Mouse (Mus musculus): ENCODE measurements around the gene Tnfrsf4. TPM values are rescaled to one million over a fixed set of nuclear protein-coding genes. Genes with fewer than 3 reads are reported as not detected.

Gene Tnfrsf4
- 948 TPM for polyA plus RNA-seq (2017; shearing (Covaris generic))

DNA sequence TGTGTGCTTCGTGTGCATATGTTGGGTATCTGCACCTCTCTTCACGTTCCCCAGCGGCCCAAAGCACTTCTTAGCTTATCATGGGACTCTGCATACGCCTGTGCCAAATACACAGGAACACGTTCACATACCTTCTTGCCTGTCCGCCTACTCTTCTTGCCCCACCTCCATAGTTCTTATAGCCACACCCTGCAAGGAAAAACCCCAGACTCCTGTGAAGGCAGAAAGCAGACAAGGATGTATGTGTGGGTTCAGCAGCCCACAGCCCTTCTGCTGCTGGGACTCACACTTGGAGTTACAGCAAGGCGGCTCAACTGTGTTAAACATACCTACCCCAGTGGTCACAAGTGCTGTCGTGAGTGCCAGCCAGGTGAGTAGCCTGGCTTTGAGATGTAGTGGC is at the start of gene Tnfrsf4:
Tnfrsf4 (plus strand) TSS at position 207 of the 400 bp plus-strand sequence.

DNA sequence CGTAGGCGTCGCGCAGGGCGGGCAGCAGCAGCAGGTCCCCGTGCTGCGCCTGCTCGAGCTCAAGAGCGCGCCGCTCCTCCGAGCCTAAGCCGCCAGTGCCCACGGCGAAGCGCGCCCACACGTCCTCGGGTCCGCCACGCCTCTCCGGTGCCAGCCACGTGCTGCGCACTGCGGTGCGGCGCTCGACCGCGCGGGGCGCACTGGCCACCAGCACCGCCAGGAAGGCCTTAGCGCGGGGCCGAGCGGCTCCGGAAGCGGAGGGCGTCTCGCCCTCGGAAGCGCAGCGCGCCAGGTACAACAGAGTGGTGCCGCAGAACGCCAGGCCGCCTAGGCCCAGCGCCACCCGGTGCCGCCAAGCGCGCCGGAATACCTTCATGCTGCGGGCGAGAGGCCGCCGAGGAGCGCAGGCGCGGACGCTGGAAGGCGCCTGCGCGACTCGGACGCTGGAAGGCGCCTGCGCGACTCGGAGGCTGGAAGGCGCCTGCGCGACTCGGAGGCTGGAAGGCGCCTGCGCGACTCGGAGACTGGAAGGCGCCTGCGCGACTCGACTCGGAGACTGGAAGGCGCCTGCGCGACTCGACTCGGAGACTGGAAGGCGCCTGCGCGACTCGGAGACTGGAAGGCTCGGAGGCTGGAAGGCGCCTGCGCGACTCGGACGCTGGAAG is 21.3 kb upstream of the Tnfrsf4 start, which contains the start of the genes B3galt6 and Sdf4:
B3galt6 (minus strand) TSS at position 409 of the 665 bp plus-strand sequence.
Sdf4 (plus strand) TSS at position 632 of the 665 bp plus-strand sequence.

DNA sequence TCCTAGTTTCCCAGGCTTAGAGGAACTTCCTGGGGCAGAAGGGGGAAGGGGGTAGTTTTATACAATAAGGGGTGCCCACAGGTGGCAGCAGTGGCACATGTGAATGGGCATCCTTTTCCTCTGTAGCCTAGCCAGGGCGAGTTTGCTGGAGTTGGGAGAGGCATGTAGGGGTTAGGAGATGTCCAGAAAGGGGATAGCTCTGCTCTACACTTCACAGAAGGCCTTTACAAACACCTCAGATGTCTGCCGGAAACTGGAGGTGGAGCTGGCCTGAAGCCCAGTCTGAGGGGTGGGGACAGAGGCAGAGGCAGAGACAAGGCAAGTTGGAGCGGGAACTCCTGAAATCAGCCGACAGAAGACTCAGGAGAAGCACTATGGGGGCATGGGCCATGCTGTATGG is 12.4 kb downstream of the Tnfrsf4 start, which contains the start of gene Tnfrsf18:
Tnfrsf18 (plus strand) TSS at position 152 of the 400 bp plus-strand sequence.

GRCm38 (mm10) chr4:156059261-156059660 is 45.6 kb downstream of the Tnfrsf4 start, which contains the start of gene Ttll10:
TSS of gene Ttll10 (minus strand) at chr4:156059414.

Other genes with a start within 250 kb of the Tnfrsf4 start
- 0.10 TPM for gene Vwa1, start 239.1 kb upstream of the Tnfrsf4 start, polyA plus RNA-seq (2017; shearing (Covaris generic))
- not detected for gene Tmem88b, start 228.0 kb upstream of the Tnfrsf4 start, polyA plus RNA-seq (2017; shearing (Covaris generic))
- not detected for gene Ankrd65, start 223.4 kb upstream of the Tnfrsf4 start, polyA plus RNA-seq (2017; shearing (Covaris generic))
- gene Mrpl20, start 211.0 kb upstream of the Tnfrsf4 start, polyA plus RNA-seq (2017; shearing (Covaris generic)), result 151 TPM
- 114 TPM for gene Ccnl2, start 201.4 kb upstream of the Tnfrsf4 start, polyA plus RNA-seq (2017; shearing (Covaris generic))
- 211 TPM for gene Aurkaip1, start 182.6 kb upstream of the Tnfrsf4 start, polyA plus RNA-seq (2017; shearing (Covaris generic))
- gene Mxra8, start 174.2 kb upstream of the Tnfrsf4 start, polyA plus RNA-seq (2017; shearing (Covaris generic)), result 4.8 TPM
- 3.0 TPM for gene Dvl1, start 166.4 kb upstream of the Tnfrsf4 start, polyA plus RNA-seq (2017; shearing (Covaris generic))
- 0.99 TPM for gene Tas1r3, start 150.5 kb upstream of the Tnfrsf4 start, polyA plus RNA-seq (2017; shearing (Covaris generic))
- gene Cptp, start 144.4 kb upstream of the Tnfrsf4 start, polyA plus RNA-seq (2017; shearing (Covaris generic)), result 23.9 TPM
- 75.8 TPM for gene Ints11, start 144.3 kb upstream of the Tnfrsf4 start, polyA plus RNA-seq (2017; shearing (Covaris generic))
- 35.9 TPM for gene Pusl1, start 122.1 kb upstream of the Tnfrsf4 start, polyA plus RNA-seq (2017; shearing (Covaris generic))
- 5.7 TPM for gene Acap3, start 122.0 kb upstream of the Tnfrsf4 start, polyA plus RNA-seq (2017; shearing (Covaris generic))
- 12.6 TPM for gene Ube2j2, start 70.0 kb upstream of the Tnfrsf4 start, polyA plus RNA-seq (2017; shearing (Covaris generic))
- 11.2 TPM for gene C1qtnf12, start 51.5 kb upstream of the Tnfrsf4 start, polyA plus RNA-seq (2017; shearing (Covaris generic))
- 0.98 TPM for gene B3galt6, start 21.2 kb upstream of the Tnfrsf4 start, polyA plus RNA-seq (2017; shearing (Covaris generic))
- 590 TPM for gene Sdf4, start 21.0 kb upstream of the Tnfrsf4 start, polyA plus RNA-seq (2017; shearing (Covaris generic))
- 768 TPM for gene Tnfrsf18, start 12.3 kb downstream of the Tnfrsf4 start, polyA plus RNA-seq (2017; shearing (Covaris generic))
- 0.35 TPM for gene Ttll10, start 45.6 kb downstream of the Tnfrsf4 start, polyA plus RNA-seq (2017; shearing (Covaris generic))
- 40.7 TPM for gene 9430015G10Rik, start 96.1 kb downstream of the Tnfrsf4 start, polyA plus RNA-seq (2017; shearing (Covaris generic))
- gene Rnf223, start 116.7 kb downstream of the Tnfrsf4 start, polyA plus RNA-seq (2017; shearing (Covaris generic)), result 0.19 TPM
- 2.0 TPM for gene Agrn, start 183.6 kb downstream of the Tnfrsf4 start, polyA plus RNA-seq (2017; shearing (Covaris generic))
- 60.5 TPM for gene Isg15, start 187.0 kb downstream of the Tnfrsf4 start, polyA plus RNA-seq (2017; shearing (Covaris generic))
- gene AW011738, start 189.5 kb downstream of the Tnfrsf4 start, polyA plus RNA-seq (2017; shearing (Covaris generic)), result 24.6 TPM
- gene Perm1, start 202.0 kb downstream of the Tnfrsf4 start, polyA plus RNA-seq (2017; shearing (Covaris generic)), result 2.1 TPM
- 6.6 TPM for gene Plekhn1, start 221.0 kb downstream of the Tnfrsf4 start, polyA plus RNA-seq (2017; shearing (Covaris generic))
- gene Noc2l, start 222.2 kb downstream of the Tnfrsf4 start, polyA plus RNA-seq (2017; shearing (Covaris generic)), result 11.7 TPM
- gene Samd11, start 241.8 kb downstream of the Tnfrsf4 start, polyA plus RNA-seq (2017; shearing (Covaris generic)), result 5.2 TPM

Measured in CD4-positive, CD25-positive, alpha-beta regulatory T cell, adult 9 weeks (primary cell).